Comparison of ENCODE assay signal across 9 mouse cellular contexts in genomic region chr7:24845713-24846112, GRCm38 (mm10). TPM values are rescaled to one million over a fixed set of nuclear protein-coding genes. Genes with fewer than 3 reads are reported as not detected.
DNase-seq lines count a peak whose midpoint lies in the region; ATAC-seq lines count a peak whose summit lies in the region.
"Had no signal": no experiment of that assay in that cellular context is flagged by ENCODE, and none has a peak within 500 bp of the region (broad histone marks: within the 10 kb centered on the region; RNA-seq: fewer than 3 reads in every experiment).

No protein-coding gene starts in this region.

- H3K27ac ChIP-seq in forebrain, embryonic 11.5 days (ENCODE audit: low read depth, low read length), result no peak overlapping the region
- no peak overlapping the region for H3K27ac ChIP-seq in forebrain, embryonic 12.5 days
- no peak overlapping the region for H3K27ac ChIP-seq in liver, embryonic 13.5 days
- H3K27ac ChIP-seq: hindbrain, embryonic 13.5 days had no signal

- no peaks in the 10 kb centered on the region for H3K4me1 ChIP-seq in forebrain, embryonic 11.5 days (replicated peaks; ENCODE audit: control insufficient read depth, insufficient read depth, low read length)
- 0 out of 2 replicates have a peak, but pooled peaks cover under 1% of the 10 kb centered on the region for H3K4me1 ChIP-seq in forebrain, embryonic 12.5 days
- H3K4me1 ChIP-seq in liver, embryonic 13.5 days (replicated peaks), result peaks cover 48% of the 10 kb centered on the region
- H3K4me1 ChIP-seq: hindbrain, embryonic 13.5 days had no signal

- no peak overlapping the region for H3K9ac ChIP-seq in forebrain, embryonic 11.5 days (ENCODE audit: low read length)
- H3K9ac ChIP-seq in forebrain, embryonic 12.5 days, result no peak overlapping the region
- H3K9ac ChIP-seq in liver, embryonic 13.5 days, result peak overlapping the region; percentile 14; the same call in 1 of the 2 replicates
- H3K9ac ChIP-seq: hindbrain, embryonic 13.5 days had no signal

- no peaks in the 10 kb centered on the region for H3K27me3 ChIP-seq in forebrain, embryonic 11.5 days (ENCODE audit: control insufficient read depth, insufficient read depth, low read length)
- no peaks in the 10 kb centered on the region for H3K27me3 ChIP-seq in forebrain, embryonic 12.5 days
- H3K27me3 ChIP-seq in liver, embryonic 13.5 days, result no peaks in the 10 kb centered on the region
- H3K27me3 ChIP-seq: hindbrain, embryonic 13.5 days had no signal

- no peak overlapping the region for H3K4me3 ChIP-seq in forebrain, embryonic 11.5 days (ENCODE audit: low read depth, low read length)
- no peak overlapping the region for H3K4me3 ChIP-seq in forebrain, embryonic 12.5 days (replicated peaks)
- no peak overlapping the region for H3K4me3 ChIP-seq in liver, embryonic 13.5 days (replicated peaks)
- H3K4me3 ChIP-seq: hindbrain, embryonic 13.5 days had no signal

- H3K9me3 ChIP-seq in forebrain, embryonic 11.5 days (ENCODE audit: control insufficient read depth, low read length), result no peaks in the 10 kb centered on the region
- no peaks in the 10 kb centered on the region for H3K9me3 ChIP-seq in forebrain, embryonic 12.5 days
- no peaks in the 10 kb centered on the region for H3K9me3 ChIP-seq in liver, embryonic 13.5 days (replicated peaks)
- H3K9me3 ChIP-seq: hindbrain, embryonic 13.5 days had no signal

- DNase-seq in forebrain, embryonic 11.5 days (ENCODE audit: low spot score), result peak; percentile 62
- DNase-seq in CD4-positive helper T cell, adult 2 months (ENCODE audit: low read depth, low spot score), result peak; percentile 64
- DNase-seq in c-Kit-positive CD71-positive TER-119-positive erythroid progenitor cells, embryonic 14.5 days (ENCODE audit: low spot score), result peak; percentile 46
- peak; percentile 65 for DNase-seq in liver, embryonic 13.5 days
- no peak for DNase-seq in urinary bladder, postnatal 4 days (ENCODE audit: low spot score in 2 of 2)
- no peak for DNase-seq in urinary bladder, postnatal 36 days (ENCODE audit: low spot score in 2 of 2)
- DNase-seq in cerebellum, adult 9-11 months, result no peak

- 5% methylated on average over 6 of the region's 6 CpGs for WGBS in forebrain, embryonic 11.5 days
- 2% methylated on average over 6 of the region's 6 CpGs for WGBS in forebrain, embryonic 12.5 days
- WGBS in liver, embryonic 13.5 days (ENCODE audit: insufficient replicate concordance), result 2% methylated on average over 6 of the region's 6 CpGs

- peak; percentile 36; the same call in 1 of the 2 replicates for ATAC-seq in forebrain, embryonic 11.5 days (replicated peaks; ENCODE audit: low FRiP score)
- no peak; the same call in 1 of the 2 replicates for ATAC-seq in forebrain, embryonic 12.5 days (ENCODE audit: low FRiP score)
- peak; percentile 75 for ATAC-seq in liver, embryonic 13.5 days (ENCODE audit: low read depth)

- no peak overlapping the region for H3K4me2 ChIP-seq in forebrain, embryonic 11.5 days (ENCODE audit: low read depth, low read length, severe bottlenecking)
- H3K4me2 ChIP-seq in forebrain, embryonic 12.5 days, result no peak overlapping the region
- peak overlapping the region; percentile 16; the same call in 1 of the 2 replicates for H3K4me2 ChIP-seq in liver, embryonic 13.5 days
- H3K4me2 ChIP-seq: hindbrain, embryonic 13.5 days had no signal

- no peaks in the 10 kb centered on the region for H3K36me3 ChIP-seq in forebrain, embryonic 11.5 days (ENCODE audit: control insufficient read depth, insufficient read depth, low read length)
- H3K36me3 ChIP-seq in forebrain, embryonic 12.5 days (replicated peaks), result no peaks in the 10 kb centered on the region
- H3K36me3 ChIP-seq in liver, embryonic 13.5 days, result no peaks in the 10 kb centered on the region
- H3K36me3 ChIP-seq: hindbrain, embryonic 13.5 days had no signal

RNA-seq across cellular contexts. Expression of gene Gm9844, which starts 16.3 kb away (rescaled TPM):
- polyA plus RNA-seq in forebrain, embryonic 11.5 days (2014; fragmentation: Nextera tagmentation; extraction: Ambion mirVana), result 15.5 and 15.9 TPM in 2 replicates
- 24.7 and 28.6 TPM in 2 replicates for polyA plus RNA-seq in forebrain, embryonic 12.5 days (2016; fragmentation: Nextera tagmentation; extraction: Ambion mirVana)
- 1.9 and 2.5 TPM in 2 replicates for polyA plus RNA-seq in liver, embryonic 13.5 days (2015; fragmentation: Nextera tagmentation; extraction: Ambion mirVana)

RNA-seq across cellular contexts. Expression of gene Lypd4, which starts 24.0 kb away (rescaled TPM):
- not detected in 2 replicates for polyA plus RNA-seq in forebrain, embryonic 11.5 days (2014; fragmentation: Nextera tagmentation; extraction: Ambion mirVana)
- polyA plus RNA-seq in forebrain, embryonic 12.5 days (2016; fragmentation: Nextera tagmentation; extraction: Ambion mirVana), result not detected in 2 replicates
- polyA plus RNA-seq in liver, embryonic 13.5 days (2015; fragmentation: Nextera tagmentation; extraction: Ambion mirVana), result not detected in 2 replicates
- polyA plus RNA-seq: hindbrain, embryonic 13.5 days had no signal

RNA-seq across cellular contexts. Expression of gene Dmrtc2, which starts 24.1 kb away (rescaled TPM):
- not detected in 2 replicates for polyA plus RNA-seq in forebrain, embryonic 11.5 days (2014; fragmentation: Nextera tagmentation; extraction: Ambion mirVana)
- polyA plus RNA-seq in forebrain, embryonic 12.5 days (2016; fragmentation: Nextera tagmentation; extraction: Ambion mirVana), result 0.24 TPM in 1 of 2 replicates, not detected in the other
- not detected in 2 replicates for polyA plus RNA-seq in liver, embryonic 13.5 days (2015; fragmentation: Nextera tagmentation; extraction: Ambion mirVana)

RNA-seq across cellular contexts. Expression of gene Rps19, which starts 38.5 kb away (rescaled TPM):
- polyA plus RNA-seq in forebrain, embryonic 11.5 days (2014; fragmentation: Nextera tagmentation; extraction: Ambion mirVana), result 1,722 and 1,731 TPM in 2 replicates
- polyA plus RNA-seq in forebrain, embryonic 12.5 days (2016; fragmentation: Nextera tagmentation; extraction: Ambion mirVana), result 1,399 and 1,518 TPM in 2 replicates
- 1,483 and 1,612 TPM in 2 replicates for polyA plus RNA-seq in liver, embryonic 13.5 days (2015; fragmentation: Nextera tagmentation; extraction: Ambion mirVana)

RNA-seq across cellular contexts. Expression of gene Cd79a, which starts 51.5 kb away (rescaled TPM):
- 0.31 and 0.37 TPM in 2 replicates for polyA plus RNA-seq in forebrain, embryonic 11.5 days (2014; fragmentation: Nextera tagmentation; extraction: Ambion mirVana)
- polyA plus RNA-seq in forebrain, embryonic 12.5 days (2016; fragmentation: Nextera tagmentation; extraction: Ambion mirVana), result 0.22 TPM in 1 of 2 replicates, not detected in the other
- polyA plus RNA-seq in liver, embryonic 13.5 days (2015; fragmentation: Nextera tagmentation; extraction: Ambion mirVana), result 0.51 and 0.61 TPM in 2 replicates

Comparison
In these comparisons a context has a peak if more than half of its experiments do, and no peak if none do; other contexts are left out.
1. DNase-seq: peak in forebrain, embryonic 11.5 days (single experiment), CD4-positive helper T cell, adult 2 months (single experiment), c-Kit-positive CD71-positive TER-119-positive erythroid progenitor cells, embryonic 14.5 days (single experiment) and liver, embryonic 13.5 days (single experiment); none in urinary bladder, postnatal 4 days (0 of 2), urinary bladder, postnatal 36 days (0 of 2) and cerebellum, adult 9-11 months (single experiment).